Mouse (Mus musculus) embryonic fibroblast, embryonic 13.5 days (primary cell): ENCODE data around the gene Stard13. TPM values are rescaled to one million over a fixed set of nuclear protein-coding genes. Genes with fewer than 3 reads are reported as not detected.

Experiments
- H3K27ac ChIP-seq: 2 replicates; pipeline ENCODE4 v1.5.1; 2012; ENCODE audit warnings: low read length, control low read depth, inconsistent platforms; ENCODE audit not compliant: insufficient read depth
- H3K4me1 ChIP-seq: 2 replicates; pipeline ENCODE4 v1.6.1; 2011; ENCODE audit warnings: low read length; ENCODE audit not compliant: control insufficient read depth, insufficient read depth
- H3K4me3 ChIP-seq: 2 replicates; pipeline ENCODE4 v1.5.1; 2011; ENCODE audit warnings: mild to moderate bottlenecking, control low read depth, low read length; ENCODE audit not compliant: insufficient read depth
- CTCF ChIP-seq: IDR thresholded peaks from 2 replicates; pipeline ENCODE4 v1.5.1; 2011; ENCODE audit warnings: mild to moderate bottlenecking, control low read depth, low read length, moderate library complexity, borderline replicate concordance; ENCODE audit not compliant: insufficient read depth
- POLR2A ChIP-seq: IDR thresholded peaks from 2 replicates; pipeline ENCODE4 v1.6.1; 2011; ENCODE audit warnings: low read depth, mild to moderate bottlenecking, control low read depth, low read length, moderate library complexity
- polyA plus RNA-seq: library from polyadenylated mRNA; stranded (reverse); fragments of >200 nt; gene quantifications from 2 replicates; pipeline ENCODE4 v1.2.4, GENCODE M21; 2011; ENCODE audit warnings: low read depth; ENCODE audit not compliant: missing spikeins, insufficient read length

The Stard13 gene
- polyA plus RNA-seq, 1 experiment, result 19.1 TPM

DNA sequence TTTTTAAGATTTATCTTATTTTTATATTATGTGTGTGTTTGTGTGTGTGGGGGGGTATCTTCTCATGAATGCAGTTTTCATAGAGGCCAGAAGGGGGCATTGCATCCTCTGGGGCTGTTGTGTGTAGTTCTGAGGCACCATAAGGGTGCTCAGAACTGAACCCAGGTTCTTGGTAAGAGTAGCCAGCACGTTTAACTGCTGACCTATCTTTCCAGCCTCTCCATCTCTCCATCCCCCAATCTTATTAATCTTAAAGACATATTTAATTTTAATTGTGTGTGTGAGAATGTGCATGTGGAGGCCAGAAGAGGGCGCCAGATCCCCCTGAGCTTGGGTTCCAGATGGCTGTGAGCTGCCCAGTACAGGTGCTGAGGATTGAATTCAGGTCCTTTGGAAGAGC lies 131.4 kb downstream of the Stard13 start:
- Histone ChIP-seq H3K4me1 (peaks cover 5% of the 10 kb centered on the region; the same call in 1 of the 2 replicates), H3K27ac (no peak overlapping the region), H3K4me3 (no peak overlapping the region)
- TF ChIP-seq POLR2A (no peak), CTCF (no peak)

DNA sequence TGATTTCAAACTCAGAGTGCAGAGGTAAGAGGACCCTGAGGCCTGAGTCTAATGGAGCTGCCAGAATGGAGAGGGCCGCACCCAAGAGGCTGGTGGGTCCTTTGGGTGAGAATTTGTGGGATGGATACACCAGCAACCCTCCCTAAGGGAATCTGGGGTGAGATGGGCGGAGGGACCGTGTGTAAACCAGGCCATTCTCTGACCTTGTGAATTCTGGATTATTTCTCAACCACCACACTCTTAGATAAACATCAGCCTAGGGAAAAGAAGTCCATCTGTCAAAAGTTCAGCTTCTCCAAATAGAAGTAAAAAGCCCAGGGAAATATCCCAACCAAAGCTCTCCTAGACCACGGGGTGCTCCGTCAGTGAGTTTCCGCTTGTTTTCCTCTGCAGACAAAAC lies 137.6 kb downstream of the Stard13 start:
- Histone ChIP-seq H3K4me3 (no peak overlapping the region), H3K27ac (peak overlapping the region; percentile 94), H3K4me1 (peaks cover 10% of the 10 kb centered on the region; the same call in 1 of the 2 replicates)
- TF ChIP-seq CTCF (no peak), POLR2A (no peak)

DNA sequence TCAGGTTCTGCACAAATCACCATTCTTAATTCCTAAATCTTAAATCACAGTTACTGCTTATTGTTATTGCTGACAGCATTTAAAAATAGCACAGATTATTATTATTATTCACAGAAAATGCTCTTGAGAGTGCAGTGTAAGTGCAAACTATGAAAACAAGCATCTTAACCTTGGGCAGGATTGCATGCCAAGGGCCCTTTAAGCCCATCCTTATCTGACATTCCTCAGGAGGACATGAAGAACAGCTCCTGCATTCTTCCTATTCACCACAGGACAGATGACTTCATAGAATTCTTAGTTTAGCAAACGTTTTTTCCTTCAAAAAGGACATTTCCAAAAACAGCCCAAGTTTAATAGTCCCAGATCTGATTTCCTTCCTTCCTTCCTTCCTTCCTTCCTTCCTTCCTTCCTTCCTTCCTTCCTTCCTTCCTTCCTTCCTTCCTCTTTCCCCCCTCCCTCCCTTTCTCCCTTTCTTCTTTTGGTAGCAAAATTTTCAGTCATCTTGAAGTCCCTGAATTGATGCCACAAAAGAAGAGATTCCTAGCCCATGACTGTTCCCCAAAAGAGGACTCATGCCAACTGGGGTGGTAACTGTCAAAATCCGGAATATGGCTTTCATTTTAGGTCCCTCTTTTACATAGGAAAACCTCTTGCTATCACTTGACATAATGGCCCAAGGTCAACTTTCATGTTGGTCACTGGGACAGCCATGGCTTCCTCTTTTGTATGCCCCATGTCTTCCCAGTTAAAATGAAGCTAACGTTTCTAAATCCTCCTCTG lies 140.6 kb downstream of the Stard13 start:
- Histone ChIP-seq H3K4me3 (no peak overlapping the region), H3K4me1 (peaks cover 10% of the 10 kb centered on the region), H3K27ac (peak overlapping the region; percentile 75)
- TF ChIP-seq CTCF, result no peak
- no peak for TF ChIP-seq POLR2A

DNA sequence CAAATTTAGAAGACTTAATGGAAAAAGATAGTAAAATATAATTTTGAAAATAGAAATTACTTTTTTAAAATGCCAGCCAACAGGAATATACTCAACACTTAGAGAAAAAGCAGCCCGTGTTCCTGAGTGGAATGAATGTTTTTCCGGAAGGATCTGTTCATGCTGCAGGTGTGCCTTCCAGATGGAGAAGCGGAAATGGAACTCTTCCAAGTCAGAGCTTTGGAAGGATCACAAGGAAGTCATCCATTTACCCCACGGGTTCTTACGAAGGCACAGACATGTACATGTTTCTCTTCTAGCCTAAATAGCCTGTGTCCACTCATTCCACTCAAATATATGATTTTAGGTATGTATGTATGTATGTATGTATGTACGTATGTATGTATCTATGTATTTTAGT lies 142.6 kb downstream of the Stard13 start:
- no peak overlapping the region for H3K27ac ChIP-seq
- H3K4me3 ChIP-seq, result no peak overlapping the region
- peaks cover 16% of the 10 kb centered on the region for H3K4me1 ChIP-seq
- no peak for TF ChIP-seq POLR2A
- no peak for TF ChIP-seq CTCF

DNA sequence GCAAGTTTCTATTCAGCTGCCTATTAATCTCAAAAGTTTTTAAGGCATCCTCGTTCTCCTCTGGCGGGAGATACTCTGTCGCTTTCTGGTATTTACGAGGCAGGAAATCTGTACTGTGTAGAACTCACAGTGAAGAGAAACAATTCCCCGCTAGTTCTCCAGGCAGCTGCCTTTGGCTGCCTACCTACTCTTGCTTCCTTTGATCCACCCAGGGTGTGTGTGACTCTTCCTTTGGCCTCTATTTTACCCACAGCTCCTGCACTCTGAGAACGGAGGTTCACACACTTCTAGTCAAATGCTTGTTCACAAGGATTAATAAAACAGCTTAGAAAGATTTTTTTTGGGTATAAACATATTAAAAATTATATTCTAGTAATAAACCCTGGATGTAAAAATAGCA lies 144.4 kb downstream of the Stard13 start:
- Histone ChIP-seq H3K4me1 (peaks cover 12% of the 10 kb centered on the region), H3K4me3 (no peak overlapping the region), H3K27ac (no peak overlapping the region)
- no peak for TF ChIP-seq POLR2A

DNA sequence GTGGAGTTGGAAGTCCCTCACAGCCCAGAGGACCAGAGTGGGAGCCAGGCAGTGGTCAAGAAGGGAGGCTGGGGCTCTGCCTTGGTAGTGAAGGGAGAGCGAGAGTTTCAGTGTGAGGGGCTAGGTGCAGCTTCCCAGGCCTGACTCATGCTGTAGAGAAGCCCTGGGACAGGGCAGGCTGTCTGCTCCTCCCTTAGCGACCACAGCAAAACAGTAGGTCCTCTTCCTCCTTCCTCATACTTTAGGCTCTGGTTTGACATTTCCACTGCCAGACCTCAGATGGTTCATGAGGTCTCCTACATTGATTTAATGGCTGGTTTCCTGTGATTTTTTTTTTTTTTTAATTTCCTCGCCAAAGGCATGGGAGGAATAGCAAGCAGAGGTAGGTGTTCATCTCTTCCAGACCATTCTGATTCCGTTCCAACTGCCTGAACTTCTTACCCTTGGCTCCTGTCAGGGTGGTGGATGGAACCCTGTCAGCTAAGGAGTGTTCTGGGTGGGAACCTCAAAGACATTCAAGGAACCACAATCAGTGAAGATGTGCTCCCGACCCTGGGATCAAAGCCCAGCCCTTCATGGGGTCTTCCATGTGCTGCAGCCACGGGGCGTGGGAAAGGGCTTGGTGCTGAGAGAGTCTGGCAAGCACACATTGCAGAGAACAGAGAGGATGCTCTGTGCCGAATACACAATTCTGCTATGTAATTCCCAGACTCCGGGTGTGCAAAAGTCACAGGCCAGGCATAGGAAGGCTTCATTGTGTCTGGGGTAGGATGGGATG lies 147.0 kb downstream of the Stard13 start:
- H3K27ac ChIP-seq, result no peak overlapping the region

GRCm38 (mm10) chr5:151085749-151086148 lies 147.9 kb downstream of the Stard13 start:
- Histone ChIP-seq H3K27ac (no peak overlapping the region), H3K4me3 (no peak overlapping the region), H3K4me1 (peaks cover 6% of the 10 kb centered on the region)
- no peak for TF ChIP-seq CTCF
- no peak for TF ChIP-seq POLR2A

More for the DNA sequence above, 147.0 kb downstream of the Stard13 start:
- TF ChIP-seq CTCF, result no peak
- no peak for TF ChIP-seq POLR2A
- Histone ChIP-seq H3K4me1 (peaks cover 6% of the 10 kb centered on the region), H3K4me3 (no peak overlapping the region)

DNA sequence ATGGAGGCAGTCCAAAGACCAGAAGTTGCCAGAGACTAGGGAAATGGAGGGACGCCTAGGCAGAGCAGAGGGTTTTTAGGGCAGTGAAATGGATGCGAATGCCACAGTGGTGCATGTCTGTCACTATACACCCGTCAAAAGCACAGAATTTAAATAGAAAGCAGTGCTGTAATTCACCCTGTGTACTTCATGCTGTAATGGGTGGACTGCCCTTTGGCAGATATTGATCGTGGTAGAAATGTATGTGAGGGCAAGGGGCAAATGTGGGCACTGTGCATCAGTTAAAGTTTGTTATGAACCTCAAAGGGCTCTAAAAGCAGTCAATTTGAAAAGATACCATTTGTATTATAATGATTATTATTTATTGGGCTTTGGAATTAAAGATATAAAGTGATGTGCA lies 153.4 kb downstream of the Stard13 start:
- Histone ChIP-seq H3K4me1 (no peaks in the 10 kb centered on the region; the same call in 1 of the 2 replicates), H3K27ac (no peak overlapping the region), H3K4me3 (no peak overlapping the region)
- no peak for TF ChIP-seq POLR2A
- no peak for TF ChIP-seq CTCF

- Histone ChIP-seq H3K4me3 (no peak overlapping the region), H3K4me1 (peaks cover 6% of the 10 kb centered on the region; the same call in 1 of the 2 replicates), H3K27ac (no peak overlapping the region)
- no peak for TF ChIP-seq CTCF
- no peak for TF ChIP-seq POLR2A
Observed at GRCm38 (mm10) chr5:151077953-151078352, 155.7 kb downstream of the Stard13 start.

GRCm38 (mm10) chr5:151076917-151077316 lies 156.7 kb downstream of the Stard13 start:
- Histone ChIP-seq H3K4me1 (peaks cover 6% of the 10 kb centered on the region), H3K4me3 (no peak overlapping the region), H3K27ac (no peak overlapping the region)
- no peak for TF ChIP-seq CTCF
- no peak for TF ChIP-seq POLR2A
